Mouse (Mus musculus) spleen, postnatal 36 days (tissue): ENCODE results near the gene Dusp19.

Experiments used
- DNase-seq, 2 experiments: peaks; one replicate each; pipeline ENCODE4 v3.0.0; 2022; ENCODE audit warnings: low spot score in 2 of 2, mixed read lengths in 1 of 2

Dusp19 gene

DNA sequence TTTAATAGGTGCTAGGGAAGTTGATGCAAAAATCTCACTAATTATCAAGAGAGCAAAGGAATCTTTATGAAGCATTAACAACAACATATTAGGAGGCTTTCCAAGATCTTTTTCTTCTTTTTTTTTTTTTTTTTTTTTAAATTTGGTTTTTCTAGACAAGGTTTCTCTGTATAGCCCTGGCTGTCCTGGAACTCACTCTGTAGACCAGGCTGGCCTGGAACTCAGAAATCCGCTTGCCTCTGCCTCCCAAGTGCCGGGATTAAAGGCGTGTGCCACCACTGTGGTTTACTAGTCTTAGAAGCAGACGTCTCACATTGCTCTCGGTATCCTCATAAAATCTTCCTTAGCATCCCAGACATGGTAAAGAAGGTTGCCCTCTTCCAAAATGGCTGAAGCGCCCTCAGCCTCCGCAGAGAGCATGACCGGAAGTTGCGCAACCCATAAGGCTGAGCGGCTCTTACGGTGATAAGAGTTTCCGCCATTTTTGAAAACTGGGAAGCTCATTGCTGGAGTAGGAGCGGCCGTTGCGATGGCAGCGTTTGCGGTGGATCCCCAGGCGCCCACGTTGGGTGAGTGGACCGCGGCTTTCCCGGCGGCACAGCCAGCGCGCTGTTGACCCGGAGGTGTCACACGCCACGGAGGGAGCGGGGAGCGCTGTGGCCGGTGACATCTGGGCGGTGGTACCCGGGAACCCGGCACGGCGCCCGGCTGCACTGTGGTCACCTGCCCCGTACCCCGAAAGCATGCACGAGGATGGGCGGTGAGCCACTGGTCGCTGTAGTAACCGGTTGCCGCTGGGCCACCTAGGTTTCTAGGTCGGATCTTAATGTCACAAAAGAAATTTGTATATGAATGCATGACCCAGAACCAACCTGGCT, 21.8 kb downstream of the Dusp19 start:
- peak; percentile 78 to 83 for DNase-seq

DNA sequence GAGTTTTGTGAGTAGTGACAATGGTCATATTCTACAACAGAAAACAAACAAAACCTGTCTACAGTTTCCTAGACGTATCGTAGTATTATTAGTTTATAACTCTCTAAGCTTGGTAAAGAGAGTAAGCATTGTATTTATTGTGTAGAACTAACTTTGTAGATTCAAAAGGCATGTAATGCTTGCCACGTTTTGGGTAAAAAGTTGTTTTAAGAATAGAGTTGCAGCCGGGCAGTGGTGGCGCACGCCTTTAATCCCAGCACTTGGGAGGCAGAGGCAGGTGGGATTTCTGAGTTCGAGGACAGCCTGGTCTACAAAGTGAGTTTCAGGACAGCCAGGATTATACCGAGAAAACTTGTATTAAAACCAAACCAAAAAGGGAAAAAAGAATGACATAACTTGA, 22.6 kb downstream of the Dusp19 start:
- DNase-seq: no peak

DNA sequence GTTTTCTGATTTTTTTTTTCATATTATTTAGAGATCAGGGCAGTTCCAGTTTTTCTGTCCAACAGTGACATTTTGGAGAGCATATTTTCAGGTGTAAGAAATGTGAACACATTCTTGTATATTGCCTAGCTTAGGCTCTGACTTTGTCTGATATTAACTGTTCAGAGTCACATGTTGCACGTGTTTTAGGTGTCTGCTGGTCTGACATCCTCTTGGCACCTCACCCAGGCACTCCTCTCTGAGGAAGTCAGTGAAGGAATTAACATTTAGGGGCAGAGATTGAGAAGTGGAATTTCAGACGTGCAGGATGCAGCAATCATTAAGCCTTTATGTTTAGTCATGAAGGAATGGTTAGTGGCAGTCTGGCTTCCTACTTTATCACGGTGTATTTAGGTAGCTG, 23.0 kb downstream of the Dusp19 start:
- no peak for DNase-seq

DNA sequence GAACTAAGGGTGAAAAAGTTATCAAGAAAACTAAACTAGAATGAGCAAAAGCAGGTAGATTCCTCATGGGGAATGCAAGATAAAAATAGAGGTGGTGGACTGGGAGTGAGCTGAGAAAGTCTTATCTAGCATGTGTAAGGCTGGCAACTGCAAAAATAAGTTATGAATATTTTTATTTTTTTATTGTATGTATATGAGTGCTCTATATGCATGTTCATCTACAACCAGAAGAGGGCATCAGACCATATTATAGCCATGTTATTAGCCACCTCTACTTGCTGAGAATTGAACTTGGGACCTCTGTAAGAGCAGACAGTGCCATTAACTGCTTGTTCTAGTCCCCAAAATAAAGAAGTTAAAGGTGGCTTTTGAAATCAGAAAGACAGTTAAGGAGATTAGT, 44.6 kb downstream of the Dusp19 start:
- no peak for DNase-seq

DNA sequence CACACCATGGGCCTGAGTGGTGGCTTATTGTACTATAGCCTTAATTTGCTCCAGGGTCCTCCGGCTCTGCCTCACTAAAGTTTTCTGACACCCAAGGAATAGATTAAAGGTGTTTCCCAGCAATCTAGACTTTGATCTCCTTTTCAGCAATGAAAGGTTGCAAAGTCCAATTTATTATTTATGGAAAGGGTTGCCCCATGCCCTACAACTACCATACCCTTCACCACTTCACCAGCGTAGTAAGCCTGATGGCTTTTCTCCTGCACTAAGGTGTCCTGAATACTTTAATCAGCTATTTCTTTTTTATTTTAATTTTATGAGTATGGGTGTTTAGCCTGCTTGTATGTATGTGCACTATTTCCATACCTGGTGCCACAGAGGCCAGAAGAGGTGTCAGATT, 45.8 kb downstream of the Dusp19 start:
- DNase-seq: no peak

DNA sequence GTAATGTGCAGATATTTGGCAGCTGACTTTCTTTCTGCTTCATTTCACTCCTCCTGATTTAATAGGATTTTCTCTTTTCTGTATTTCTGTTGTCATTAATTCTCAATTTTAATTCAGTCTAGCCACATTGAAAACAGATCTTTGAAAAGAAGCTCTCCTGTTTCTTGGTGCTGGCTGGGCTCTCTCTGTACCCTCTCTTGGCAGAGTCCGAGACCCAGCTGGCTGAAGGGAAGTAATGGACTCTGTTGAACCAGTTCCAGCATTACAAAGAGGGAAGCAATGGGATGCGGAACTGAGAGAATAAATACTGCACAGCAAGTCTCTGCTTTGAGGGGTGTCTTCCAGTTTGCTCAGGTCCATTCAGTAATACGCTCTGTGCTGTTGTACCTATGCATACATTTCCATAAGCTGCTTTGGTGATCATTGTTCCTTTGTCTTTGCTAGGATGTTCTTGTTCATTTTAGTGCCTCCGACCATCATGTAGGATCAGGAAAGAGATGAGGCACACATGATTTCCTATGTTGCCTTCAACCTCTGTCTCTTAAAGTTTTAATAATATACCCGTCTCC, 50.6 kb downstream of the Dusp19 start:
- DNase-seq: no peak

DNA sequence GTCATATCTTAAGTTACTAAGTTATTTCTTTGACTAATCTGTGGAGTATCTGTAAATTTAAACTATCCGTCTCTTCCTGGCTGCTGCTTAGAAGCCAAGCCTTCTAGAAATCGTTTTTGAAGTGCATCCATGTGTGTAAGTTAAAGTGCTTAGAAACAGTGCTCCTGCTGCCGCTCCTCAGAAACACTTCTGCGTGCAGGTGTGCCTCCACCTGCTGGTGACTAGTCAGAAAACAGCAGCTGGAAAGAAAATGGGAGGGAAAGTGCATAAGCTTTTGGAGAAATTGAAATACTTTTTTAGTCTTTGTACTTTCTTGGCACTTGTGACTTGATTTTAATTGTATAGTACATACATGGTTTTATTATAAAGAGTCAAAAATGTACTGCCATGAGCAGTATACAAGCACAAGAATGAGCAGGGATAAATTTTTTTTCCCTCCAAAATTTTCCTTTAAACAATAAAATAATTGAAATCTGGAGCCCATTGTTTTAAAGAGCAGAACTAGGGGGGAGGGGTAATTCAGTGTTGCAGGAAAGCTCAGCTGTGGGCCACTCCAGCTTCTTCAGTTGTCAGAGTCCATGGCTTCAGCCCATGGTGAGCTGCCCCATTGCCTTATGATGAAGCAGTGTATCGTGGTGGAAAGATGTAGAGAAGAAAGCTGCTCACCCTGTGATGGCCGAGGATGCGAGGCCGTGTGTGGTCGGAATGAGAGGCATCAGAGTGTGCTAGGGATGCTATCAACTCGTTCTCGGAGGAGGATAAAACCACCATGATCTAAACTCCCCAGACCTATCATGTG, 53.2 kb downstream of the Dusp19 start:
- DNase-seq: no peak

DNA sequence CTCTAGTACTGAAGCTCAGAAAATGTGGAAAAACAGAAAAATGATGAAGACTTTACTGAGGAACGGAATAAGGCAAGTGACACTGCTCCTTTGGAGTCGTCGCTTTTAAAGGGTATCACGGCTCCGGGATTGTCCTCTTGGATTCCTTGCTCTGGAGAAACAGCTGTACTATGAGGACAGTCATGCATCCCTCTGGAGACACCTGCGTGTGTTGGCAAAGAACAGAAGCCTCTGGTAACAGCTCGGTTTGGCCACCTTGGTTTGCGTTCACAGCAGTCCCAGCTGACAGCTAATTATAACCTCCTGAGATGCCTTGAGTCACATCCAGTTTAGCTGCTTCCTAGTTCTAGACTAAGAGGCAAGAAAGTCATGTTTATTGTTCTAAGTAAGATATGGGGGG, 62.0 kb downstream of the Dusp19 start:
- DNase-seq: no peak
